Mouse (Mus musculus) monocyte, adult 2 months (primary cell): ENCODE results near the gene Nav1.
"Not testable (repeated sequence)": the region's sequence is repeated elsewhere in the genome, so short reads cannot be mapped to it uniquely, and the experiment has no call there.

Source experiments
- DNase-seq, 2 experiments: peaks; one replicate each; pipeline ENCODE4 v3.0.0; 2022; ENCODE audit warnings: low spot score in 2 of 2, low read depth in 1 of 2

The Nav1 gene

GRCm38 (mm10) chr1:135493862-135494261 is 113.2 kb downstream of the Nav1 start:
- DNase-seq = no peak

- no peak for DNase-seq
These were observed 114.7 kb downstream of the Nav1 start for GRCm38 (mm10) chr1:135492406-135492805.

- DNase-seq = no peak
These were observed 116.0 kb downstream of the Nav1 start for GRCm38 (mm10) chr1:135490931-135491666.

GRCm38 (mm10) chr1:135488879-135489278 is 118.2 kb downstream of the Nav1 start:
- no peak for DNase-seq

- no peak for DNase-seq
These were observed 121.9 kb downstream of the Nav1 start for GRCm38 (mm10) chr1:135485179-135485578.

GRCm38 (mm10) chr1:135484503-135485051 is 122.5 kb downstream of the Nav1 start:
- not testable (repeated sequence) for DNase-seq

- DNase-seq = no peak
These were observed 123.1 kb downstream of the Nav1 start for GRCm38 (mm10) chr1:135483971-135484370.

GRCm38 (mm10) chr1:135482666-135483065 is 124.4 kb downstream of the Nav1 start:
- DNase-seq = no peak

GRCm38 (mm10) chr1:135481656-135482055 is 125.4 kb downstream of the Nav1 start:
- DNase-seq = no peak

- DNase-seq = no peak
These were observed 126.3 kb downstream of the Nav1 start for GRCm38 (mm10) chr1:135480815-135481214.

GRCm38 (mm10) chr1:135475571-135475895 is 131.6 kb downstream of the Nav1 start:
- DNase-seq = no peak

- DNase-seq = no peak
These were observed 132.1 kb downstream of the Nav1 start for GRCm38 (mm10) chr1:135474861-135475570.

GRCm38 (mm10) chr1:135472536-135472935 is 134.6 kb downstream of the Nav1 start:
- no peak for DNase-seq

GRCm38 (mm10) chr1:135471742-135472141 is 135.4 kb downstream of the Nav1 start:
- DNase-seq = no peak

GRCm38 (mm10) chr1:135470546-135470945 is 136.5 kb downstream of the Nav1 start:
- no peak for DNase-seq

GRCm38 (mm10) chr1:135467462-135467861 is 139.6 kb downstream of the Nav1 start:
- no peak for DNase-seq

GRCm38 (mm10) chr1:135466935-135467334 is 140.2 kb downstream of the Nav1 start:
- peak in 1 of 2 experiments; percentile 16 for DNase-seq

- DNase-seq = no peak
These were observed 141.4 kb downstream of the Nav1 start for GRCm38 (mm10) chr1:135465734-135466133.

- DNase-seq = no peak
These were observed 144.4 kb downstream of the Nav1 start for GRCm38 (mm10) chr1:135462736-135463135.

GRCm38 (mm10) chr1:135462304-135462703 is 144.8 kb downstream of the Nav1 start:
- DNase-seq = no peak

GRCm38 (mm10) chr1:135461097-135461730 is 145.9 kb downstream of the Nav1 start:
- DNase-seq = no peak

GRCm38 (mm10) chr1:135460521-135460920 is 146.6 kb downstream of the Nav1 start:
- DNase-seq = no peak
